Mouse (Mus musculus): Measurements from ENCODE around the gene Artn. TPM values are rescaled to one million over a fixed set of nuclear protein-coding genes. Genes with fewer than 3 reads are reported as not detected.

Artn gene
- polyA plus RNA-seq, 1 experiment: 4.4 TPM

DNA sequence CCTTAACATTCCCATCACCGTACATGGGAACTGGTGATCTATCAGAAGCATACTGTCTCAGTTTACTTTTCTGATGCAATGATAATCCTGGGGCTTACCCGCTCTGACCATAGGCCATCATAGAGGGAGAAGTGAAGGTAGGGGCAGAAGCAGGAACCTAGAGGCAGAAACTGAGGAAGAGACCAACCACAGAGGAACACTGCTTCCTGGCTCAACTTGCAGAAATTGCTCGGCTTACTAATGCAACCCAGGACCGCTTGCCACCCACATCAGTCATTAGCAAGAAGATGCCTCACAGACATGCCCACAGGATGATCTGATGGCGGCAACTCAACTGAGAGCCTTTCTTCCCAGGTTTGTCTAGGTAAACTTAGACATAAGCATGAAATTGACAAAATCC is 10.8 kb downstream of the Artn start:
- no peak for DNase-seq (ENCODE audit: low read depth)

DNA sequence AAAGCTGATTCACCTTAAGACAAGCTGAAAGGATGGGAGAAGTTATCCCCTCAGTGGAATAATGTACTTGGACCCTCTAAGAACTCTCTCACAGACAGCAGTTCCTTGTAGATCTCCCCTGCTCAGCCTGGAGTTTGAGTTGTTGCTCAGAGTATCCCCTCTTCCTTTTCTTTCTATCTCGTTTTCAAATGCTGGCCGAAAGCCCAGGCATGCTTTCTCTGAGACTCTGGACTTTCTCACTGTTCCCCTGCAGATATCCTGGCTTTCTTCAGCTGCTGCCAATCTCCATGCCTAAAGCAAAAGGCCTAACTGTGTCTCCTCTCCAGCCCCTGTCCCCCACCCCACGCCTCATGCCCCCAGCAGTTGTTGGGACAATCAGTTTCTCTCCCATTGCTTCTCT is 11.3 kb downstream of the Artn start:
- no peak for DNase-seq (ENCODE audit: low read depth)

DNA sequence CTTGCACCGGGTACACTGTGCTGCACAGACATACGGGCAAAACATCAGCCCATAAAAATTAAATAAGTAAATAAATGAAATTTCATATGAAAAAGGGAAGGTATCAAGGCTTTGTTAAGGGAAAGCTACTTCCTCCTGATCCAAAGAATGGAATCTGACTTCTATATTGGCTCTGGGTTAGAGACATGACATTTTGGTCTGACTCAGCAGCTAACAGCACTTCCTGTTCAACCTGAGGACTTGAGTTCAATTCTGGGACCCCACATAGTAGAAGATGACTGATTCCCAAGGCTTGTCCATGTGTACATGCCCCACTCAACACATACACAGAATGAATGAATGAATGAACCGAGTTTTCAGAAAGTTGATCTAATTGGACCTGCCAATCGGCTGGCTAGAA is 11.7 kb downstream of the Artn start:
- no peak for DNase-seq (ENCODE audit: low read depth)

DNA sequence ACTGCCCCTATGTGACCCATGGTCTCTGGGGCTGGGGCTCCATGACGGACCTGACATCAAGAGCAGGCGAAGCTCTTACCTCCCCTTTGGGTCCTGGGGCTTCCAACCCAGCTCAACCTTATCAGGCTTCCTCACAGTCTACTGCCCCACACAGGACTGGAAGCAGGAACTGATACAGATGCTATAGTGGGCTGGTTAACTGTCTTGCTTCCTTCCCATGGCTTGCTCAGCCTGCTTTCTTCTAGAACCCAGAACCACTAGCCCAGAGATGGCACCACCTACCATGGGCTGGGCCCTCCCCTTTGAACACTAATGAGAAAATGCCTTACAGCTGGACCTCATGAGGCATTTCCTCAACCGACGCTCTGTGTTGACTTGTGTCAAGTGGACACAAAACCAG is 12.2 kb downstream of the Artn start:
- DNase-seq (ENCODE audit: low read depth): no peak

DNA sequence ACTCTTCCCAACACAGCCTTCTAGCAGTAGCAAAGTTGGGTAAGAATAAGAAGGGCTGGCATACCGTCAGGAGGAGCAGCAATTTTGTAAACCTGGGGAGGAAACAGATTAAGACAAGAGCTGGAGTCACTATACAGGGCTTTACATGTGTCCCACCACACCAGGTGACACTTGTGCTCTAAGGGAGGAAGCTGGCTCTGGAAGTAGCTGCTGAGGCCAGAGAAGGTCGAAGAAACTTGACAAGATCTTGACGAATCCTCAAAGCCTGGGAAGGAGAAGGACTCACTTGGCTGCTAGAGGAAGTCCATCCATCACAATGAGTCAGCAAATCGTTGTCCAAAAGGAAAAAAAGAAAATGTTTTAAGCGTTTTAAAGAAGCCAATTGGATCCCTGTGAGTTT is 13.2 kb downstream of the Artn start:
- DNase-seq (ENCODE audit: low read depth): no peak

DNA sequence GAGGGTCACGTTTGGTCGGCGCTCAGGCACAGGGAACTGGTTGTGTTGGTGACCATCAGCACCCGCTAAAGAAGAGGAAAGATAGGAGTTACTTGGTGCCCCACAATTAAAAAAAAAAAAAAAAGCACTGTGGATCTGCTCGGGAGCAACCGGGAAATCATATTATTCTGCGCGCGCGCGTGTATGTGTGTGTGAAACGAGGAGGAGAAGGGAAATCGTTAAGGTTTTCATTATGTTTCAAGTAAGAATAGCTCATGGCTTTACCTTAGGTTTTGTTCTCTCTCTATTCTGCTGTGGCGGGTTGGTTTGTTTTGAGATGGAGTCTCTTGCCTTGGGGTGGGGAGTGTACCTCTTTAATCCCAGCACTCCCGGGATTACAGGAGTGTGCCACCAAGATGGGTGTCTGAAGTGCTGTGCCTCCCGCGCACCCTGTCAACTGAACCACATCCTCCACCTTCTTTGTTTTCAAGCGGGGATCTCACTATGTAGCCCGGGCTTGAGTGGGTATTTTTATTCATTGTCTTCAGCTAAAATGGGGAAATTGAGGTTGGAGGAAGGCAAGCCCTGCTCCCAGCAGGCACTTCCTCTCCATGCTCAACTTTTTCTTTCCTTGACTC is 14.0 kb downstream of the Artn start:
- DNase-seq (ENCODE audit: low read depth): no peak

DNA sequence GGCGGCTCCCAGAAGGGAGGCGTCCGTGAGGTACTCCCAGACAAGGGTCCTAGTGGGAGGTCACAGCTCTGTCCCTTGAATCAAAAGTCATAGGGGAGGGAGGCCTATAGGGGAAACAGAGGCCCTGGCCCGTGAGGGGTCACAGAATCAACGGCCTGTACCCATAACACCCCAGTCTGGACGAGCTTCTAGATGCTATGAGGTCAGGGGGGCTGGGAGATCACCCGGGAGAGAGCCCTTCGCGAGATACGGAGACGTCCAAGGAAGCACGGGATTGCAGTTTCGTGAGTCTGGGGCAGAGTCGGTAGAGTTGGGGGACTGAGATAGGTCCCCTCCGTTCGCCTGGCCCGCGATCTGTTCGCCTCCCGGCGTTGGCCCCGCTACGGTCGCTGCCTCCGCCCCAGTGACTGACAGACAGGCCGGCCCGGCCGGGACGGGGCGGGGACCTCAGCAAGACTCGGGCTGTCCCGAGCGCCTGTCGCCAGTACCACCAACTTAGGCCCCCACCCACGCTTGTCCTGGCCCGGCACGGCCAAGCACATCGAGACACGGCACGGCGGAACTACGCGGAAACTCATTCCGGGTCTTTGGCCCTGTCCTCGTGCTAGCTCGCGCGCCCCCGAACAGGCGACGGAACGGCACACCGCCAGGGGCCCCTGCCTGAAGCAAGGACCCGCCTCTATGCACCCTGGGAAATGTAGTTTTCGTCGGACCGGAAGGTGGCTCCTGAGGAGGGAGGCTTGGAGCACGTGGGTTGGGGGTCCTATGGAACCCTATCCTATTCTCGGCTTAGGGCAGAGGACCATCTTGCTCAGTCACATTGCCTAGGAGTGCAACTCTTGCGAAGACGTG is 14.7 kb downstream of the Artn start, which contains the start of gene Ipo13:
Gene Ipo13 (minus strand): TSS at position 409 of the 852 bp plus-strand sequence.
- DNase-seq (ENCODE audit: low read depth): no peak

DNA sequence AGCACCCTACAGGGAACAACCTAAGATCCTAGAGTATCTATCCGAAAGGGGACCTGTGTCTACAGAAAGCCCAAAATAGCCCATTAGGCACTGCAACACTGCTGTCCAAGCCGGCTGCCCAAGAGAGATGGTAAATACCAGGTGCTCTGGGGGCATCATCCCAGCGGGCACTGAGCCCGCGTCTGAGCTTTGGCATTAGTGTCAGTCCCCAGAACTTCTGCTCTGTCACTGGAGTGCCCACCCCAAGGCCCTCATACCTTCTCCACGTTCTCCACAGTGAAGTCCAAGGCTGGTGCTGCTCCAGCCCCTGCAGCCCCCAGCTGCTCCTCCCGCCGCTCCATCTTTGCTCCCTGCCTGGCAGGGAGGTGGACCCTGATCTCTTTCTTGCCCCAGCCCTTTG is 15.5 kb downstream of the Artn start:
- no peak for DNase-seq (ENCODE audit: low read depth)

DNA sequence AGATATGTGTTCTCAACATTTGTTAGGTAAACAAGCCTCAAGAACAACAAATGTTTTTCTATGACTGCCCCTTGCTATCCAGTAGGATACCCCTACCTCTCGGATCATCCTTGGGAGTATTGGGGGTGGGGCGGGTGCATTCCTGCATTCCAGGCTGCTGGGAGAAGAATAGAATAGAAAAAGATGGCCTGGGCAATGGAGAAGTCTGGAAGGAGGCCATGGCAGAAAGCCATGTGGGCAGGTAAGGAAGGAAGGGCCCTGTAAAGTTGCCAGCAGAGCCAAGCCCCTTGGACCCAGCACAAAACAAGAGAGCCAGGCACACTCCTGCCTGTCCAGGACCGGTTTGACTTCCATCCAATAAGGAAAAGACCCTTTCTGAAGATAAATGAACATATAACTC is 16.1 kb downstream of the Artn start:
- DNase-seq (ENCODE audit: low read depth): peak; percentile 46

DNA sequence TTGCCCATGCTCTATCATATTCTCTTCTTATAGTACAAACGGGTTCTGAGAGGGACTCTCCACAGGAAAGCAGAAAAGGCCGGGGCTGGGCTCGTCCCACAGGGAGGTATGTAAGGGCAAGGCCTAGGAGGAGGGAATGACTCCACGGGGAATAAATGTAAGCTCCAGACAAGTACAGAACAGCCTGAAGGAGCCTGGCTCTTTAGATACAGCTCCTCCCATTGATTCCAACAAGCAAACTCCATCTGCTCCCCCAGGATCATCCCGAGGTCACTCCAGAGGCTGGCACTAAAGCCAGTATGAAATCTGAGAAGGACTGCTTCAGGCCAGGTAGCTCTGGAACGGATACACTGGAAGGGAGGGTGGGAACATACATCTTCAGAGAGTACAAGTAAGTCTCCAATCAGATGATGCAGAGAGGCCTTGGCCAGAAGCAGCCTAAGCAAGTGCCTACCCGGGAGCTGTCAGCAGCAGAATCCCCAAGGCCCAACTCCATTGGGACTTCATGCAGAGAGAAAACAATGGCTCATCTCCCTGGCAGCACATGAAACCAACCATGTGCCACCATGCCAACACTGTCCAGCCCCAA is 16.8 kb downstream of the Artn start:
- DNase-seq (ENCODE audit: low read depth): no peak

DNA sequence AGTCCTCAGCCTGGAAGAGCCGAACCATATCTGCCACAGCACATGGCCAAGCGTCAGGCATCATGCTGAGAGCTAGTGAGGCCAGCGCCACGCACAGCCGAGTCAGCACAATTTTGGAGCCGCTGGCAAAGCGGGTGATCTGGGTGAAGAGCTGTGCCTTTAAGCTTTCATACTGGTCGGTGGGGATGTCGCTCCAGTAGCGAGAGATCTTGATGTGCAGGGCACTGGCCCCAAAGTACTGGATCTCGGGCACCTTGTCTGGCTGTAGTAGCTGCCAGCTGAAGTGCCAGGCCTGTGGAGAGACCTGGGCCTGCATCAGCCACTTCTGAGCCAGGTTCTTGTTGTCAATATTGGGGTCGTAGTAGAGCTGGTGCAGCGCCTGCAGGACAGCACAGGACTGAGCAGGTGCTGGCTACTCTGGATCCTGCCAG is 17.4 kb downstream of the Artn start:
- DNase-seq (ENCODE audit: low read depth): no peak

DNA sequence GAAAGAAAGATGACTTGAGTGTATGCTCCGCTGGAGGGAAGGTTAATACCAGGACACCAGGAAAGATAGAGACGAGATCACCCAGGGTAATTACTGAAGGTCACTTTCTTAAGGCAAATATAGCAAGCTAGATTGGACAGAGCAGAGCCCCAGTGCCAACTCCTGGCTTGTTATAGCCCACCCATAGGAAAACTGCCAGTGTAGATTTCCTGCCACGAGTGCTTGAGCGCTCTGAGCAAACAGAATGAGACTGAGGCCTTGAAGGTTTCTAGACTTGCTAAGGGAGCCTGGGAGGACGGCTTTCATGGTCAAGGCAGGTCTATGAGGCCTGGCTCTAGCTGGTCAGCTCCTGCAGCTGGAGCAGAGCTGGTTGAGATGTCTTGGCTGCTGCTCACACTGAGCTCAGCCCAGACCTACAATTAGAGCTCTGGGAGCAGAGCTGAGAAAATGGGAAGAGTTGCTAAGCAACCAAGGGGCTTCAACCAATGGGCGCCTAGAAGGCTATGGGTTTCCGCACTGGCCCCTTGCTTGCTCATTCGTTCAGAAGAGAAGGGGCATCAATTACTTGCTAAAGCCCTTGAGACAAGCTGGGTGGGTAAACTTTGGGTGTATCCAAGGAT is 20.6 kb downstream of the Artn start:
- no peak for DNase-seq (ENCODE audit: low read depth)

DNA sequence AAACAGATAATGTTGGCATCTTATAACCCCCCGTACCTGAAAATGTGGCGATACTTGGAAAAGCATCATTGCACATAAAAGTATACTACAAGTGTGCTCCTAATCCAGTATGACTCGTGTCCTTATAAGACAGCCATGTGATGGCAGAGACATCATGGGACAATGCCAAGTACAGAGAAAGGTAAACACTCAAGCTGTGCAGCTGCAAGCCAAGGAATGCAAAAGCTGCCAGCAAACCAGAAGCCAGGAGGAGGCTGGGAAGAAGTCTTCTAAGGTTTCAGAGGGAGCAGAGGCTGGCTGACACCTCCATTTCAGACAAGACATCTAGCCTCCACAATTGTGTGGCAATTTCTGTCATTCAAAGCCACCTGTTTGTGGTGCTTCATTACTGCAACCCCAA is 23.4 kb downstream of the Artn start:
- DNase-seq (ENCODE audit: low read depth): peak; percentile 52

DNA sequence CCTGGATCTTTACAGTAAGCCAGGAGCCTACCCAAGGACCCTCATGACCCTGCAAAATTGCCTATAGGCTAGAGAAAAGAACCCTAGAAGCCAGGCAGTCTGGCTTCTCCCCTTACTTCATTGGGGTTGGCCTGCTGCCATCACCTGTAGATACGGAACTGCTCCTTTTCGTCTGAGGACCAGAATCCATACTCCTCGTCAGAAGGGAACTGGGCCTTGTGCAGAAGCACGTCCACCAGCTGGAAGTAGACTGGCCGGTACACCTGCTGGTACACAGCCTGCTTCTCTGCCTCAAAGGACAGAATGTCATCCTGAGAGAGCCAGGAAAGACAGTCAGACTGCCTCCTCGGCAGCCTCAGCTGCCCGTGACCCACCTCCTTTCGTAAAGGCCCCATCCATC is 24.8 kb downstream of the Artn start:
- DNase-seq (ENCODE audit: low read depth): no peak

DNA sequence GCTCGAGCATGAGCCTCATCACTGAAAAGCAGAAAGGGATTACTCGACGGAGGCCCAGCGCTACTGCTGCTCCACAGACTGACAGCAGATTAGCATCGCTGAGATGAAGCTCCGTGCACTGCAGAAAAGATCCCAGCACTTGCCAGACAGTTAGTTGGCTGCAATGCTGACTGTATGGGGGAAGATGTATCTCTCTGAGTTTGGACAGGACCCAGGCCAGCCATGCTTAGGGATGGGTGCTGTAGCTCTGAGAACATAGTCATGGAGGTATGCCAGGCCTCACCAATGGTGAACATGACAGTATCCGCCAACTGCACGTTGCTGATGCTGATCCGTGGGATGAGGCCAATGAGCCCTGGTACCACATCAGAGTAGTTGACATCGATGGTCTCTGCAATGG is 25.5 kb downstream of the Artn start:
- DNase-seq (ENCODE audit: low read depth): no peak

DNA sequence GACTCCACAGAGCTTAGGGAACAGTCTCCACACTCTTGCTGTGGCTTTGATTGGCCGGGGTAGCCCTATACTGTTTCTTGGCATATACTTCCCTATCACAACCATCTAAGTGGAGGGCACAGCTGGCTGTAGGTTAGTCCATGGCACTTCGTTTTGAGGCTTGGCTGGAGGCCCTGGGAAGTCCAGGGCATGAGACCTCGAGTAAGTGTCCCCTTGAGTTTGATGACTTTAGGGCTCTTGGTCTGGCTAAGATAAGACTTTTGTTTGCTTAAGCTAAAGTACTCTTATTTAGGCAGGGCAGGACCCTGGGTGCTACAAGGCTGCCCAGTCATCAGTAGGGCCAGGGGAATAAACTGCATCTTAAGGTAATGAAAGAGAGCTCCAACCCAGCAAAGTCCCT is 31.5 kb downstream of the Artn start:
- DNase-seq (ENCODE audit: low read depth): no peak

DNA sequence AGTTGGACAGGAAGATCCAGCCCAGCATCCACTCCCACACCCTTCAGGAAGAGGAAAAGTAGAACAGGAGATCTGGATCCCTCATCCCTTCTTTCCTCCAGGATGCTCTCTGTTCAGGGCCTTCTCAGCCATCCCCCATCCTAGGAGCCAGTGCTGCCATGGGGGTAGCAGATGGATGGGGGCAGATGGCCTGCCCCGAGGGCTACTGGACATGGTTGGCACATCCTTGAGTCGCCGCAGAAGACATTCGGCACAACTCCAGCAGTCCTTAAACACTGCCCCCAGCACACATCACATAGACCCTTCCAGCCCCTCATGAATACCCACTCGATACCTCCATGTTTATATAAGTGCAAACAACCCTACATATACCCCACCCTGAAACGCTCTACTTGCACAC is 33.5 kb downstream of the Artn start:
- DNase-seq (ENCODE audit: low read depth): no peak

DNA sequence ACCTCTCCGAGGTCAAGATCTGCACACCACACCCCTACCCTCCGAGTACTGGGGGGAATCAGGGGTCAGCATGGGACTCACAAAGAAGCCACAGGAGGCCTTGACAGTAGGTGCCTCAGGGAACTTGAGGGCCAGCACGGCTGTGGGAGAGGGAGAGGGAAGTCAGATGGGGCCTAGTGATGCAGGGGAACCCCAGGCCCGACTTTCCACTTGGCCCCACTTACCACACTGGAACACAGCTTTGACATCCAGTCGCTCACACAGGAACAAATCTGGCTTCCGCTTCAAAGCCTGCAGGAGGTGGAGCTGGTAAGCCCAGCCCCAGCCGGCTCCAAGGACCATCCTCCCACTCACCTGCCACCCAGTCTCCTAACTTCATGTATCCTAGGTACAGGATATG is 34.2 kb downstream of the Artn start:
- DNase-seq (ENCODE audit: low read depth): no peak

DNA sequence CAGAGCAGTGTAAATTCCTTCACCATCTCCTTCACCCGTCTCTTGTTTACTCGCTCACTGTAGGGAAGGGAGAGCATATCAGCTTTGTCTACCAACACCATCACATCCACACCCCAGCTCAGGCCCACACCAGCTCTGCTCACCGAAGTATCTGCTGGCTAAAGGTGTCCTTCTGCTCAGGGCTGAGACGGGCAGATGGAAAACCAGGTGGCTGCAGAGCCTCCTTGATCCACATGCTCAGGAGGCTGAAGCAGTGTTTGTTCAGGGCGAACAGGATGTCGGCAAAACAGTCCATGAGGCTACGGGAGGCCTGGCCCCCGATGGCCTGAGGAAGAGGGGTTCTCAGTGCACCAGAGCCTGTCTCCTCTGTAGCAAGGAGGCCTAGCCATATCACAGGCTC is 35.0 kb downstream of the Artn start:
- DNase-seq (ENCODE audit: low read depth): no peak

DNA sequence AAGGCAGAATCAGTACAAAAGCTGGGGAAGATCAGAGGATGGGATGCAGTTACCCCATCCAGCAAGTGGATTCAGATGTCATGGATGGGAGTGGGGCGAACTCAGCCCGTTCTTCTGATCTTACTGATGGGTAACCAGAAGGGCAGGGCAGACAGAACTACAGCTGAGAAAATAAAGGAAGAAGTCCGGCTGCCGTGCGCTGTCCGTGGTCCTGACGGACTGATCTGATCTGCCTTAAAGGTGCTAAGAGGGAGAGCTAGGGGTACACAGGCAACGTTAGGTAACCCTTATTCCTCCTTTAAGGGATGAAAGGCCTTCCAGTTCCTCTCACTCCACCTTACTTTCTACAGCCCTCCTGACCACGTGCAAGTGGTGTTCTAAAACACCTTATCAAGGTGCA is 36.2 kb downstream of the Artn start:
- DNase-seq (ENCODE audit: low read depth): no peak

DNA sequence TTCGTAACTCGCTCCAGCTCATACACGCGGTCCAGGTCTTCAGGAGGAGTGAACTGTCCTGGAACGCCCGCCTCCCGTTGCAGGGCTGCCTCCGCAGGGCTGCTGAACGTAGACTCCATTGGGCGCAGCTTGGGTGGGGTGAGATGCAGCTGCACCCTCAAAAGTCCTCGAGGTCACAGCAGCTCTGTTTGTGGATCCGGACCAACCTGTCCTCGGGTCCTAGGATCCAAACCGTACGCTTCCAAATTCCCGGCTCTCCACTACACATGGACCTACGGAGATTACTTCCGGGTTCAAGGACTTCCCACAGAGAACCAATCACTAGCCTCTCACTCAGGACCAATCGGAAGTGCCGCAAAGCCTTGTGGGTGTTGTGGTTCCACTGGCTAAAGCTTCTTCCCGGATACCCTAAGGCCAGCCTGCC is 37.8 kb downstream of the Artn start, which contains the start of gene Dph2:
Gene Dph2 (minus strand): TSS at position 295 of the 424 bp plus-strand sequence.
- peak; percentile 56 for DNase-seq (ENCODE audit: low read depth)

DNA sequence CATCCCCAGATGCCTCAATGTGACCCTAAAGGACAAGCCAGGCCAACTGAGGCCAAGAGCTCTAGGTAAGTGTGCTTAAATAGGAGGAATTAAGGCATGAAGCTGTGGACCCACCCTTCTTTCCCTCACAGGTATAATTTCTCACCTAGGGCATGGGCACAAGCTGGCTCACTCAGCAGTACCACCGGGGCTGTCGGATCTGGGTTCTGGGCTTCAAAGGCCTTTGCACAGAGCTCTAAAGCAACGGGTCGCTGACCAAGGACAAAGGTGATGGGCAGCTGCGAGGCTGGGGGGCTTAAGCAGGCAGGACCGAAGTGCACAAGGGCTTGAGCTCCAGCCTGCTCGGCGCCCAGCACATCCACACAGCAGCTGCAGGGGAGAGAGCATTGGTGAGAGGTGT is 38.8 kb downstream of the Artn start:
- no peak for DNase-seq (ENCODE audit: low read depth)

DNA sequence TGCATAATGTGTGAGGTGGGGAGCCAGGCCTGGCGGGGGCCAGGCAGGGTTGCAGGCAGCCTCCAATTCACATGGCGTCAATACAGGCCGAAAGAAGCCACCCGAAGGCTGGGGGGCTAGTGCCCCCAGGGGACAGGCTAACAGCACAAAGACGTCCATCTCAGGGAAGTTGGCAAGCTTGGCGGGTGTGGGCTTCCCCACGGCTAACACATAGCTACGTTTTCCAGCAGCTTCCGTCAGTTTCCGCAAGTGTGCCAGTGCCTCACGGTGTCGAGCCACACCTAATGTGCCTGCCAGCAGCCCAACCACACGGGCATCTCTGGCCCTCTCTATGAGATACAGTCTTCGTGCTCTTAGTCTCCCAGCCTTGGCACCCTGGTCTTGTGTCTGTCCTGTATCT is 39.5 kb downstream of the Artn start:
- DNase-seq (ENCODE audit: low read depth): no peak
